Mouse (Mus musculus) C2C12 (cell line): ENCODE data around the gene Armcx4.

ENCODE experiments used
- CTCF ChIP-seq: IDR thresholded peaks from one replicate; pipeline ENCODE4 v1.5.1; 2011; ENCODE audit not compliant: control insufficient read depth, insufficient read depth, insufficient read length
- FOSL1 ChIP-seq: IDR thresholded peaks from one replicate; pipeline ENCODE4 v1.8.0; 2011; ENCODE audit warnings: mild to moderate bottlenecking, low read length; ENCODE audit not compliant: poor library complexity, insufficient read depth, severe bottlenecking
- MAX ChIP-seq: IDR thresholded peaks from one replicate; pipeline ENCODE4 v1.6.1; 2011; ENCODE audit warnings: mild to moderate bottlenecking, control low read depth
- MYOD1 ChIP-seq: IDR thresholded peaks from one replicate; pipeline ENCODE4 v1.6.1; 2011; ENCODE audit warnings: low read depth; ENCODE audit not compliant: control insufficient read depth, insufficient read length
- USF1 ChIP-seq: IDR thresholded peaks from one replicate; pipeline ENCODE4 v1.6.1; 2011; ENCODE audit warnings: low read depth, mild to moderate bottlenecking, control low read depth, moderate library complexity

GRCm38 (mm10) chrX:134718524-134718923 lies 32.2 kb downstream of the Armcx4 start:
- no peak for TF ChIP-seq MAX
- no peak for TF ChIP-seq CTCF
- TF ChIP-seq USF1: no peak
- no peak for TF ChIP-seq FOSL1
- no peak for TF ChIP-seq MYOD1
